Mouse (Mus musculus) megakaryocyte-erythroid progenitor cell, adult 5-6 weeks (primary cell): ENCODE data around the gene Dcaf6. TPM values are rescaled to one million over a fixed set of nuclear protein-coding genes. Genes with fewer than 3 reads are reported as not detected.

Source experiments
- ATAC-seq: replicated peaks from 2 replicates; pipeline ENCODE4 v1.8.0; 2016; ENCODE audit warnings: mild to moderate bottlenecking, inconsistent platforms; ENCODE audit not compliant: severe bottlenecking, poor library complexity, low FRiP score, low TSS enrichment
- total RNA-seq, 2 experiments: library from RNA; stranded (forward) in 1 of 2; stranded (reverse) in 1 of 2; fragments of 200-1000, 215-1000 nt in 1 of 2; fragments of >200 nt in 1 of 2; fragmentation: Nextera tagmentation in 1 of 2; gene quantifications; 2 replicates each; pipeline ENCODE4 v1.2.3; 2014 to 2017

Gene Dcaf6
- total RNA-seq (2014; fragmentation: Nextera tagmentation) (21.3 and 36.3 TPM in 2 replicates), total RNA-seq (2017) (20.3 and 22.0 TPM in 2 replicates)

- ATAC-seq, result peak; percentile 83
Observed at GRCm38 (mm10) chr1:165460360-165460800, at the start of gene Dcaf6, which contains the start of gene Mpc2. TSS of gene Dcaf6 (minus strand) at chr1:165460475. TSS of gene Mpc2 (plus strand) at chr1:165460637.

GRCm38 (mm10) chr1:165506303-165506702 lies 46.0 kb upstream of the Dcaf6 start:
- ATAC-seq, result no peak

- peak; percentile 63; the same call in 1 of the 2 replicates for ATAC-seq
Observed at GRCm38 (mm10) chr1:165503307-165504024, 43.2 kb upstream of the Dcaf6 start.

GRCm38 (mm10) chr1:165498856-165499255 lies 38.6 kb upstream of the Dcaf6 start:
- ATAC-seq, result no peak

- no peak for ATAC-seq
Observed at GRCm38 (mm10) chr1:165489197-165489596, 28.9 kb upstream of the Dcaf6 start.

- ATAC-seq, result no peak
Observed at GRCm38 (mm10) chr1:165486108-165486507, 25.8 kb upstream of the Dcaf6 start.

GRCm38 (mm10) chr1:165484688-165485233 lies 24.5 kb upstream of the Dcaf6 start, which contains the start of gene Adcy10:
TSS of gene Adcy10 (plus strand) at chr1:165485183.
- no peak for ATAC-seq

- no peak for ATAC-seq
Observed at GRCm38 (mm10) chr1:165471490-165471889, 11.2 kb upstream of the Dcaf6 start.

- no peak for ATAC-seq
Observed at GRCm38 (mm10) chr1:165469717-165470116, 9.4 kb upstream of the Dcaf6 start.

GRCm38 (mm10) chr1:165468971-165469370 lies 8.7 kb upstream of the Dcaf6 start:
- no peak for ATAC-seq

- no peak for ATAC-seq
Observed at GRCm38 (mm10) chr1:165464574-165464973, 4.3 kb upstream of the Dcaf6 start.

- ATAC-seq, result no peak
Observed at GRCm38 (mm10) chr1:165462861-165463260, 2.6 kb upstream of the Dcaf6 start.

- ATAC-seq, result no peak
Observed at GRCm38 (mm10) chr1:165461681-165462080, 1.4 kb upstream of the Dcaf6 start.

- peak; percentile 91 for ATAC-seq
Observed at GRCm38 (mm10) chr1:165460801-165461377, 614 bp upstream of the Dcaf6 start.

- peak; percentile 8 for ATAC-seq
Observed at GRCm38 (mm10) chr1:165459503-165460181, 633 bp downstream of the Dcaf6 start.

GRCm38 (mm10) chr1:165459041-165459502 lies 1.2 kb downstream of the Dcaf6 start:
- no peak for ATAC-seq

GRCm38 (mm10) chr1:165441719-165442118 lies 18.6 kb downstream of the Dcaf6 start:
- no peak for ATAC-seq

- ATAC-seq, result peak; percentile 55; the same call in 1 of the 2 replicates
Observed at GRCm38 (mm10) chr1:165441201-165441600, 19.1 kb downstream of the Dcaf6 start.

- no peak for ATAC-seq
Observed at GRCm38 (mm10) chr1:165440788-165441187, 19.5 kb downstream of the Dcaf6 start.
